Mouse (Mus musculus) monocyte, adult 2 months (primary cell): ENCODE results near the gene Skor1.

ENCODE experiments used
- DNase-seq, 2 experiments: peaks; one replicate each; pipeline ENCODE4 v3.0.0; 2022; ENCODE audit warnings: low spot score in 2 of 2, low read depth in 1 of 2

Skor1 gene

GRCm38 (mm10) chr9:63150086-63150800 lies 1.5 kb upstream of the Skor1 start:
- DNase-seq, result no peak

- DNase-seq, result no peak
Observed at GRCm38 (mm10) chr9:63149372-63149766, 608 bp upstream of the Skor1 start.

- DNase-seq, result no peak
Observed at GRCm38 (mm10) chr9:63147786-63148409, 863 bp downstream of the Skor1 start.

GRCm38 (mm10) chr9:63147296-63147695 lies 1.5 kb downstream of the Skor1 start:
- no peak for DNase-seq

GRCm38 (mm10) chr9:63146856-63147274 lies 1.9 kb downstream of the Skor1 start:
- DNase-seq, result no peak

- no peak for DNase-seq
Observed at GRCm38 (mm10) chr9:63146126-63146855, 2.5 kb downstream of the Skor1 start.

- no peak for DNase-seq
Observed at GRCm38 (mm10) chr9:63145249-63146125, 3.3 kb downstream of the Skor1 start.

- DNase-seq, result no peak
Observed at GRCm38 (mm10) chr9:63144502-63145248, 4.1 kb downstream of the Skor1 start.

GRCm38 (mm10) chr9:63143641-63144501 lies 4.9 kb downstream of the Skor1 start:
- DNase-seq, result no peak

- DNase-seq, result no peak
Observed at GRCm38 (mm10) chr9:63143227-63143626, 5.5 kb downstream of the Skor1 start.

GRCm38 (mm10) chr9:63142335-63143036 lies 6.3 kb downstream of the Skor1 start:
- no peak for DNase-seq

GRCm38 (mm10) chr9:63141641-63142334 lies 7.0 kb downstream of the Skor1 start:
- DNase-seq, result no peak

GRCm38 (mm10) chr9:63140211-63140610 lies 8.6 kb downstream of the Skor1 start:
- DNase-seq, result no peak

GRCm38 (mm10) chr9:63139661-63140060 lies 9.1 kb downstream of the Skor1 start:
- DNase-seq, result no peak

GRCm38 (mm10) chr9:63138481-63138967 lies 10.2 kb downstream of the Skor1 start:
- no peak for DNase-seq

- DNase-seq, result no peak
Observed at GRCm38 (mm10) chr9:63137615-63137915, 11.2 kb downstream of the Skor1 start.

GRCm38 (mm10) chr9:63136756-63137614 lies 11.8 kb downstream of the Skor1 start:
- DNase-seq, result no peak
